Mouse (Mus musculus) spleen, adult 2 months (tissue): Measurements from ENCODE around the gene Gal. TPM values are rescaled to one million over a fixed set of nuclear protein-coding genes. Genes with fewer than 3 reads are reported as not detected.

ENCODE experiments used
- DNase-seq, 2 experiments: peaks; one replicate each; pipeline versions ENCODE4 v3.0.0 to v3.0.0-alpha.2; 2012 to 2021; ENCODE audit warnings: low spot score in 2 of 2, low read depth in 1 of 2
- H3K27ac ChIP-seq: fragments of 200-500 bp; 2 replicates; pipeline ENCODE4 v1.5.1; 2012; ENCODE audit warnings: low read length, inconsistent platforms; ENCODE audit not compliant: insufficient read depth
- H3K27me3 ChIP-seq: fragments of 200-500 bp; 2 replicates; pipeline ENCODE4 v1.6.1; 2012; ENCODE audit warnings: mild to moderate bottlenecking, moderate library complexity, low read length, inconsistent platforms; ENCODE audit not compliant: control insufficient read depth, insufficient read depth
- H3K36me3 ChIP-seq: fragments of 200-500 bp; 2 replicates; pipeline ENCODE4 v1.6.1; 2012; ENCODE audit warnings: mild to moderate bottlenecking, low read length, inconsistent platforms; ENCODE audit not compliant: control insufficient read depth, insufficient read depth
- H3K4me1 ChIP-seq: fragments of 200-500 bp; 2 replicates; pipeline ENCODE4 v1.6.1; 2011; ENCODE audit warnings: inconsistent platforms; ENCODE audit not compliant: control insufficient read depth, insufficient read depth, insufficient read length
- H3K4me3 ChIP-seq: fragments of 200-500 bp; 2 replicates; pipeline ENCODE4 v1.5.1; 2011; ENCODE audit warnings: mild to moderate bottlenecking, inconsistent platforms; ENCODE audit not compliant: insufficient read depth, insufficient read length; ENCODE audit errors: extremely low read depth
- CTCF ChIP-seq: fragments of 200-500 bp; IDR thresholded peaks from 2 replicates; pipeline ENCODE4 v1.5.1; 2011; ENCODE audit warnings: mild to moderate bottlenecking, inconsistent platforms; ENCODE audit not compliant: insufficient read depth, insufficient read length, insufficient replicate concordance; ENCODE audit errors: extremely low read depth
- POLR2A ChIP-seq: fragments of 200-500 bp; IDR thresholded peaks from 2 replicates; pipeline ENCODE4 v1.6.1; 2011; ENCODE audit warnings: low read depth, low read length, inconsistent platforms
- WGBS: fragments of 180-500 bp; shearing (Covaris S2); methylation state at CpG from one replicate; pipeline ENCODE4 v1.1.7; 2018; 5-methylcytosine and 5-hydroxymethylcytosine counted together
- polyA plus RNA-seq: library from polyadenylated mRNA; depleted of rRNA; stranded (reverse); fragments of >200 nt; gene quantifications from 2 replicates; pipeline ENCODE4 v1.2.3, GENCODE M21; 2012; rRNA removed

Gal gene
- polyA plus RNA-seq, 1 experiment: 13.1 TPM

DNA sequence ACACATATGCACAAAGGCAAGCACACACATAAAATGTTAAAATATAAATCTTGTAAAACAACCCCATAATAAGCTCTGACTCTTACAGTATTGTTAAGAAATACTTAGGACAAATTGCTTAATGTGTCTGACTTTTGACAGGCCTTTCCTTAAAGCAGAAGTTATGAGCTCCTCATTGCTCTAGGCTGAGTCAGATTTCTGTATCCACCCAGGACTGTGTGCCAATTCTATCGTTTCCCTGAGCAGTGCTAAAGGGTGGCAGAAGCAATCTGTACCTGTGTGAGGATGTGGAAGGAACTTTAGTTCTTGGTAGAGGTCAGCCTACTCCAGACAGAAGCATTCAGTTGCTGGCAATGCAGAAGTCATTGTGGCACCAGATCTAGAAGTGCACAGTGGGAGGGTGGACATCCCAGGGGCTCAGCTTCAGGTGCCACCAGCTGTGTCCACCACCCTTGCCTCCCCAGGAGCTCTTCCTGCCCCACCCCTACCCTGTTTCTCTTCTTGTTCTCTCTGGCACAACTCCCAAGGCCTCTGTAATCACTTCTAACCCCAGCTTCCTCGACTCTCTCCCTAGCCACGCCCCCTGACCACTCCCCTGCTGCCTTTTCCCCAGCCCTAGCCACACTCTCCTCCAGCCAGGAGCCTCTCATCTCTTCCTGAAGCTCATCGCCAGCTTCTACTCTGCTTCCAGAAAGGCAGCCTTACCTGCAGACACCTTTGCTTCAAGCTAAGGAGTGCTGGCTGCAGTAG lies 37.2 kb downstream of the Gal start:
- Histone ChIP-seq H3K36me3 (peaks cover 40% of the 10 kb centered on the region), H3K27me3 (no peaks in the 10 kb centered on the region), H3K4me1 (no peaks in the 10 kb centered on the region), H3K4me3 (no peak overlapping the region), H3K27ac (peak overlapping the region; percentile 34)
- WGBS: 40% methylated on average over 4 of the region's 4 CpGs
- DNase-seq: no peak
- no peak for TF ChIP-seq CTCF
- TF ChIP-seq POLR2A: no peak

DNA sequence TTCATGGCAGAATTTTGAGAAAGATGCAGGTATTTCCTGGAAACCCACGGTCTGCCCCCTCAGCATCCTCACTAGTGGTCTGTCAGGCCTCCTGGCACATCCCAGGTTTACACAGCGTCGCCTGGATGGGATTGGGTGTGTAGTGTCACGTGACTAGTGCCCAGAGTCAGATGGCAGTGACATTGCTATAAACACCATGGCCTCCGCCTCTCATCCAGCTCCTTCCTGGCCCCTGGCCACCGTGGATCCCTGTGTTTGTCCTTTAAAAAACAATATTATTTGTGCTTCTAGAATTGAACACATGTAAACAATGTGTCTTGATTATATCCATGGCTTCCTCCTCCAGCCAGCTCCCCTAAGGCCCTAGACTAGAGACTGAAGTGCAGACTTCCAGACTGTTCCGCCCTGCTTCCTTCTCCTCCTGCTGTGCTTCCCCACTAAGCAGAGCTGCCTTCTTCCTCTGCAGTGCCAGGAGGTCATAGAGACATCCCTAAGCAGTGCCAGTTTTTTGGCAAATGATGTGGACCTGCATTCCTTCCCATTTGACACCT lies 38.3 kb downstream of the Gal start:
- Histone ChIP-seq H3K27me3 (no peaks in the 10 kb centered on the region), H3K4me1 (no peaks in the 10 kb centered on the region), H3K27ac (peak overlapping the region; percentile 4; the same call in 1 of the 2 replicates), H3K36me3 (peaks cover 45% of the 10 kb centered on the region), H3K4me3 (no peak overlapping the region)
- TF ChIP-seq CTCF: no peak
- TF ChIP-seq POLR2A: no peak
- DNase-seq: no peak
- 86% methylated on average over 7 of the region's 7 CpGs for WGBS

DNA sequence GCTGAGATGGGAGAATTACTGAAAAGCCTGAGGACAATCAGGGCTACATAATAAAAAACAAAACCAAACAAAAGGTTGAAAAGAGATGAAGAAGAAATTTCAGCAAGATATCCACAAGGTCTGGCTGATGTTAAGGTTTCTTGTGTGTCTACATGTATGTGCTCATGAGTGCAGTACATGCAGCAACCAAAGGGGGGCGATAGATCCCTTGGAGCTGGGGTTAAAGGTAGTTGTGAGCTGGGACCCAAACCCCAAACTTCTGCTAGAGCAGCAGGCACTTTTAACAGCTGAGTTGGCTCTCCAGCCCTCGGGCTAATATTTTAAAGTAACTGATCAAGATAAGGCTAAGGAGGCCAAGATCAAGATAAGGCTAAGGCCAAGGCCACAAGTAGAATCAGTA lies 40.3 kb downstream of the Gal start:
- 78% methylated on average over 2 of the region's 2 CpGs for WGBS
- TF ChIP-seq POLR2A (no peak), CTCF (no peak)
- peaks cover 43% of the 10 kb centered on the region for H3K36me3 ChIP-seq
- no peak for DNase-seq
- H3K4me3 ChIP-seq: no peak overlapping the region
- H3K27ac ChIP-seq: no peak overlapping the region
- H3K27me3 ChIP-seq: no peaks in the 10 kb centered on the region
- H3K4me1 ChIP-seq: no peaks in the 10 kb centered on the region

DNA sequence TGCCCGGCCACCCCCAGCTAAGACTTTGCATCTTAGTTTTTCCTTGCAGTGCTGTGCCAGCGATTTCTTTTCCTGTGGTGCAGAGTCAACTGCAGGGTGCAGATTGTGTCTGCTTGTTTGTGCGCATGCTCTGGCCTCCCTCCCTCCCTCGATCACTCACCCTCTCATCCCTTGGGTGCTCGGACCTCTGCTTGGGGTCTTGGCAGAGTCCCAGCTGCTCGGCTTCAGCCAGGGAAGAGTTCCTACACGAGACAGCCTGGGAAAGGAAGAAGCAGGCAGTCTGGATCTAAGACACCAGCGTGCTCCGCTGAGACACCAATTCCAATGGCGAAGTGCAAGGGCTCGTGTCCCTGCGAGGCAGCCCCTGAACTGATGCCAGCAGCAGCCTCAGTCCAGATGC lies 41.0 kb downstream of the Gal start:
- no peaks in the 10 kb centered on the region for H3K27me3 ChIP-seq
- H3K36me3 ChIP-seq: peaks cover 44% of the 10 kb centered on the region
- TF ChIP-seq CTCF (no peak), POLR2A (no peak)
- H3K27ac ChIP-seq: no peak overlapping the region
- H3K4me3 ChIP-seq: no peak overlapping the region
- 94% methylated on average over 12 of the region's 12 CpGs for WGBS
- no peak for DNase-seq
- H3K4me1 ChIP-seq: no peaks in the 10 kb centered on the region

DNA sequence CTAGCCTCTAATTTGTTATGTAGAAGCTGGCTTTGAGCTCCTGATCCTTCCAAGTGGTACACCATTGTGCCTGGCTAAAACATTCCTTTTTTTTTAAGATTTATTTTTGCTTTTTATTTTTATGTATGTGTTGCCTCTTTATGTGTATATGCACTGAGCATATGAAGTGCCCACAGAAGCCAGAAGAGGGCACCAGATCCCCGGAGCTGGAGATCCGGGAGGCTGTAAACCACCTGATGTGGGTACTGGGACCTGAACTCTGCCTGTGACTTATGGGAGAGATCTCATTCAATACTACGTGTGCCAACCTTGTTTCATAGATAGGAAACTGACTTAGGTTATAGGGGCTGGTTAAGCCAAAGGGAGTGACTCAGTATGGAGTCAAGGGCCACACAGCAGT lies 46.1 kb downstream of the Gal start:
- Histone ChIP-seq H3K27ac (no peak overlapping the region), H3K36me3 (peaks cover 47% of the 10 kb centered on the region), H3K4me1 (no peaks in the 10 kb centered on the region), H3K4me3 (no peak overlapping the region), H3K27me3 (no peaks in the 10 kb centered on the region)
- WGBS: 90% methylated on average over 3 of the region's 3 CpGs
- no peak for DNase-seq
- TF ChIP-seq CTCF (no peak), POLR2A (no peak)

DNA sequence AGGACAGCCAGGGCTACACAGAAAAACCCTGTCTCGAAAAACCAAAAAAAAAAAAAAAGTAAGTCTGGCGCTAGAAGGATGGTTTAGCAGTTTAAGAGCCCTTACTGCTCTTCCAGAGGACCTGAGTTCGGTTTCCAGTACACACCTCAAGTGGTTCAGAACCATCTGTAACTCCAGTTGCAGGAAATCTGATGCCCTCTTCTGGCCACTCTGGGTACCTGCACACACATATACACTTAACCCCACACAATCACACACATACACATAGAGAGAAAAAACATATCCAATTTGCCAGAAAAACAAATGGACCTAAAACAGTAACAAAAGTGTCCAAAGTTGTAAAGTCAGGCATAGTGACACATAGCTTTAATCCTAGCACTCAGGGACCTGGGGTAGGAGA lies 49.3 kb downstream of the Gal start:
- peaks cover 47% of the 10 kb centered on the region for H3K36me3 ChIP-seq

DNA sequence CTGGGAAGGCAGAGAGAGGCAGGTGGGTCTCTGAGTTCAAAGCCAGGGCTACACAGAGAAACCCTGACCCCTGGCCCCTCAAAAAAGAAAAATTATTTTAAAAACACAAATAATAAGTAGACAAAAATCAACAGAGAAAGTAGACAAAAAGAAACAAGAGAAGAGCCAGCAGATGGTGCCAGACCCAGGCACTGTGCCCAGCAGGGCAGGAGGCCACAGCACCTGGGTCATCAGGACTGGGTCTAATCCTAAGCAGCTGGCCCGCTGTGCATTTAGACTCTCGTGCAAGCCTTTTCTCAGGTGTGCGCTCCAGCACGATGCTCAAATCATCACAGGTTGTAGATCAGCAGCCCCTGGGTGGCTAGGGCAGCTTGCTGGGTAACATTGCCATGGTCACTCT lies 50.8 kb downstream of the Gal start:
- no peak overlapping the region for H3K27ac ChIP-seq
- no peak overlapping the region for H3K4me3 ChIP-seq
- H3K4me1 ChIP-seq: no peaks in the 10 kb centered on the region
- 97% methylated on average over 4 of the region's 4 CpGs for WGBS
- H3K27me3 ChIP-seq: no peaks in the 10 kb centered on the region
- DNase-seq: no peak
- TF ChIP-seq POLR2A (no peak), CTCF (no peak)
- H3K36me3 ChIP-seq: peaks cover 41% of the 10 kb centered on the region

More for the DNA sequence above, 49.3 kb downstream of the Gal start:
- 100% methylated on average over 3 of the region's 3 CpGs for WGBS
- H3K27me3 ChIP-seq: no peaks in the 10 kb centered on the region
- H3K4me1 ChIP-seq: no peaks in the 10 kb centered on the region
- no peak for TF ChIP-seq CTCF
- no peak for TF ChIP-seq POLR2A
- no peak overlapping the region for H3K4me3 ChIP-seq
- H3K27ac ChIP-seq: no peak overlapping the region
- DNase-seq: no peak

Other genes with a start within 250 kb of the Gal start
- 22.6 and 25.6 TPM in 2 replicates for gene Mrpl21, start 131.6 kb downstream of the Gal start, polyA plus RNA-seq
- 6.3 and 7.4 TPM in 2 replicates for gene Ighmbp2, start 131.5 kb downstream of the Gal start, polyA plus RNA-seq
- gene Cpt1a, start 92.2 kb downstream of the Gal start, polyA plus RNA-seq: 45.9 and 68.9 TPM in 2 replicates
- 0.43 and 0.74 TPM in 2 replicates for gene Tesmin, start 25.7 kb downstream of the Gal start, polyA plus RNA-seq
- gene Ppp6r3, start 161.2 kb upstream of the Gal start, polyA plus RNA-seq: 34.0 and 34.4 TPM in 2 replicates